Mouse (Mus musculus): ENCODE measurements around the gene Snx29. TPM values are rescaled to one million over a fixed set of nuclear protein-coding genes. Genes with fewer than 3 reads are reported as not detected.

The Snx29 gene
- polyA plus RNA-seq, 1 experiment, result 16.0 TPM

DNA sequence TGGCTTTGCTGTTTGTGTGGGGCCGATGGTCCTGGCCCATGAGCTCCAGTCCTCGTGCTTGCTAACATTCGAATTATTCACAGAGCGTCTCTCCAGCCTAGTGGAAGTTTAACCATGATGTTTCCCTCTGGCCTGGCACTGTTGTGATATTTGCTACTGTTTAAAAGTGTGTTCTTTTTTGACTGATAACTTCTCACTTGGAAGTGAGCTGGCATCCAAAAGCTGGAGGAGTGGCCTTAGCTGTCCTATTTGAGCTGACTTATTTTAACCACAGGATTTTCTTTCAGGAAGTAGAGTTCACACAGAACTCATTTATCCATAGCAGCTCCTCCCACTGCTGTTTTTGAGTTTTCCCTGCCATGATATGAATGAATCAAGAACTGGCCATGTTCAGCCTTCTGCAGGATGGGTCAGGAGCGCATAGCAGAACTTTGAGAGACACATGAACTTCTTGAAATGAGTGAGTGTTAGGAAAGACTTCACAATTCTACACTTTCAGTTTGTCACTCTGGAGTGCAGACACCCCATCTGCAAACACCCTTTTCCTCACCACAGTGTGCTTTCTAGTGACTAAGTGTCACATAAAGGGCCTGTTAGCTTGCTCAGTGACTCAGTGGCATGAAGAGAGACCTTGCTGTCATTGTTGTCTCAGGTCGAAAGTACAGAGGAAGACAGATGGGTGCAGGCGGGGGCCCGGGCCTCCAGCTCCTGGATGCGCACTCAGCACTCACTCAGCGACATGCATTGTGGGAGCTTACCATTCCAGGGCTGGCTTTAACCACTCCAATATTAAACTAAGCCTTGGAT lies 152.6 kb downstream of the Snx29 start:
- no peak for TF ChIP-seq POLR2A (IDR thresholded peaks at IDR 0.05; ENCODE audit: borderline replicate concordance, extremely low read depth, insufficient read depth, insufficient read length, poor library complexity, severe bottlenecking)
- no peak for TF ChIP-seq CTCF (IDR thresholded peaks at IDR 0.05; ENCODE audit: borderline replicate concordance, extremely low read depth, insufficient read depth, insufficient read length)
- DNase-seq (ENCODE audit: low read depth), result no peak

DNA sequence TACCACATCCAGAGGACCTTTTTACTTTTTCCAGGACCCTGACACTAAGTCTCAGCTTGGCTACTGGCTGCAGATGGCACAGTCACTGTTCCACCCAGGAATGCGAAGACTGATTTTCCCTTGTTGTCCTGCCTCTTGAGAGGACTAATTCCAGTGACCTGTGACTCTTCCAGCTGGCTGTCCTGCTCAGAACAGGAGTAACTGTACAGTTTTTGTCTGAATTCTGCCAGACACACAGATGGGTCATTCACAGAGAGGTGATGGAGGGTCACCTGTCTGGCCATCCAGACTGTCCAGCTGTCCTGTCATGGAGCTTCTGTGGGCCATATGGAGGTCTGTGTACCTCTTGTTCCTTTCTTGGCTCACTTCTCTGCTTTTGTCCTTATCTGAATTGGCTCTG lies 153.6 kb downstream of the Snx29 start:
- DNase-seq (ENCODE audit: low read depth), result no peak
- TF ChIP-seq CTCF (IDR thresholded peaks at IDR 0.05; ENCODE audit: borderline replicate concordance, extremely low read depth, insufficient read depth, insufficient read length), result no peak
- no peak for TF ChIP-seq POLR2A (IDR thresholded peaks at IDR 0.05; ENCODE audit: borderline replicate concordance, extremely low read depth, insufficient read depth, insufficient read length, poor library complexity, severe bottlenecking)

DNA sequence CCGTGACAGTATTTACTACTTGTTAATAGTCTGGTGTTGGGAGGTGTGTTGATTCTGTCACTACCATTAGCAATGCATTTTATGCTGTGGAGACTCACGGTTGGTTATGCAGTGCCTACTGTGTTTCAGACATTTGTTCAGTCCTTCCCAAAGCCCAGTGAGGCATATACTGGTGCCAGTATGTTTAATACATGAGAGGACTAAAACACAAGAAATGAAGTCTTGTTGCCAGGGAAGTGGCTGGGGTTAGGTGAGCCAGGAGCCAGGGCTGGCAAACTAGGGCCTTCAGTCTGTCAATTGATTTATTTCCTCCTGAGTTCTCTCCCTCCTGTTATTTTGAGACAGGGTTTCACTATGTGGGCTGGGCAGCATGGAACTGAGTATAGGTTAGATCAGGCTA lies 154.3 kb downstream of the Snx29 start:
- peak; percentile 19 for DNase-seq (ENCODE audit: low read depth)
- TF ChIP-seq CTCF (IDR thresholded peaks at IDR 0.05; ENCODE audit: borderline replicate concordance, extremely low read depth, insufficient read depth, insufficient read length), result no peak
- TF ChIP-seq POLR2A (IDR thresholded peaks at IDR 0.05; ENCODE audit: borderline replicate concordance, extremely low read depth, insufficient read depth, insufficient read length, poor library complexity, severe bottlenecking), result no peak

DNA sequence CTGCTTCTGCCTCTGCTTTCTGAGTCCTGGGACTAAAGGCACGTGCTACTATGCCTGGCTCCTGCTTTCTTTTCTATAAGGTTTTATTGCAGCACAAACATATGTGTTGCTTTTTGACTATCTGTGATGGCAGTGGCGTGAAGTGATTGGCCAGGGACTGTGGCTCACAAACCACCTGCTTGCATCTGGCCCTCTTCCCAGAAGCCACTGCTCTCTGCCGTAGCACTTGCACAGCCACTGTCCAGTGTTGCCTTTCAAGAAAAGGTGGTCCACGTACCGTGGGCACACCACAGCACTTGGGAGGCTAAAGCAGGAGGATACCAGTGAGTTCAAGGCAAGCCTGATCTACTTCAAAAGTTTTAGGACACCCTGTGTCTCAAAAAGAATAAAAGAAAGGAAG lies 154.9 kb downstream of the Snx29 start:
- TF ChIP-seq CTCF (IDR thresholded peaks at IDR 0.05; ENCODE audit: borderline replicate concordance, extremely low read depth, insufficient read depth, insufficient read length) (no peak), POLR2A (IDR thresholded peaks at IDR 0.05; ENCODE audit: borderline replicate concordance, extremely low read depth, insufficient read depth, insufficient read length, poor library complexity, severe bottlenecking) (no peak)
- DNase-seq (ENCODE audit: low read depth), result no peak

DNA sequence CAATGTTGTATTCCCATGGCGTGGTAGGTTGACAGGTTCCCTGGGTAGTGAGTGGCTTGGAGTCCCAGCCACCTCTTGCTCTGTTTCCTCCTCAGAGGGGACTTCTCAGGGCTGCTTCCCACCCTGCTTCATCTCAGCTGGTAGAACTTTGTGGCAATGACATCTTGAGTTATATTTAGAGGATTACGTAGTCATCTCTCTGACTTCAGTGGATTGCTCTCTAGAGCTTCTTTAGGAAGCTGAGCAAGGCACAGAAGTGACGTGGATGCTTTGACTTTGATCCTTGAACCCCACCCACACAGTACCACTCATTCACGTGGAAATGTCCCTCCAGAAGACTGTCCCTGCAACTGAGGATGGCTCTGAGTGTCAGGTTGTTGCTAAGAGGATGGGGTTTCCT lies 156.9 kb downstream of the Snx29 start:
- TF ChIP-seq POLR2A (IDR thresholded peaks at IDR 0.05; ENCODE audit: borderline replicate concordance, extremely low read depth, insufficient read depth, insufficient read length, poor library complexity, severe bottlenecking) (no peak), CTCF (IDR thresholded peaks at IDR 0.05; ENCODE audit: borderline replicate concordance, extremely low read depth, insufficient read depth, insufficient read length) (no peak)
- DNase-seq (ENCODE audit: low read depth), result no peak

DNA sequence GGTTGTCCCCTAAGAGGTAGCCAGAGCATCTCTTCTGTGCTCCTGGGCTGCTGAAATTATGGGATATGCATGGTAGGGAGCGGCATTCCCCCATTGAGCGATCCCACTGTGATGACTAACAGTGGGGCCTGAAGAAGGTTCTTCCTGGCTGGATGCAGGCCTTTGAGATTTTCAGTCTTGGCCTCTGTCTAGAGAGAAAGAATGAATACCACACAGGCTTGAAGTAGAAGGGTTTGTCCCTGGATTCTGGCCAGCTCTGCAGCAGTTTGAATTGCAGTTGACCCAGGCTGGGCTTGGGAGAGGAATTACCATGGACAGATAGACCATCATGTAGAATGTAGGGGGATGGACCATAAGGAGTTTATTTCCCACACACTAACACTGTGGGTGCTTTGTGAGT lies 159.5 kb downstream of the Snx29 start:
- DNase-seq (ENCODE audit: low read depth), result no peak
- TF ChIP-seq POLR2A (IDR thresholded peaks at IDR 0.05; ENCODE audit: borderline replicate concordance, extremely low read depth, insufficient read depth, insufficient read length, poor library complexity, severe bottlenecking), result no peak
- no peak for TF ChIP-seq CTCF (IDR thresholded peaks at IDR 0.05; ENCODE audit: borderline replicate concordance, extremely low read depth, insufficient read depth, insufficient read length)

DNA sequence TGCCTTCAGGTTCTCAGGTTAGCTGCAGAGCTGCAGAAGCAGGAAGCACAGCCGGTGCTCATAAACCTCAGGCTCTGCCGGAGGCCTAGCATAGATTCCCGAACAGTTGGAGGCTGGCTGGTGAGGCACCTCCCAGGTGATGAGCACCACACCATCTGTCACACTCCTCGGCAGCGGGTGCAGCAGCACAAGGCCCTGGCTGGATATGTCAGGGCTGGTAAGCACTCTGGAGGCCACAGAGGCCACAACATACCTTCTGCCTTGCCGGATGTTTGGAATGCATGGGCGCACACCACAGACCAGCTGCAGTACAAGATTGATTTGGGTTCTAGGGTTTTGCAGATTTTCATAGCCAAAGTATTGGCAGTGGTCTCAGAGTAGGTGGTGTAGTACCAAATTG lies 172.2 kb downstream of the Snx29 start:
- TF ChIP-seq POLR2A (IDR thresholded peaks at IDR 0.05; ENCODE audit: borderline replicate concordance, extremely low read depth, insufficient read depth, insufficient read length, poor library complexity, severe bottlenecking), result no peak
- TF ChIP-seq CTCF (IDR thresholded peaks at IDR 0.05; ENCODE audit: borderline replicate concordance, extremely low read depth, insufficient read depth, insufficient read length), result no peak
- DNase-seq (ENCODE audit: low read depth), result no peak

DNA sequence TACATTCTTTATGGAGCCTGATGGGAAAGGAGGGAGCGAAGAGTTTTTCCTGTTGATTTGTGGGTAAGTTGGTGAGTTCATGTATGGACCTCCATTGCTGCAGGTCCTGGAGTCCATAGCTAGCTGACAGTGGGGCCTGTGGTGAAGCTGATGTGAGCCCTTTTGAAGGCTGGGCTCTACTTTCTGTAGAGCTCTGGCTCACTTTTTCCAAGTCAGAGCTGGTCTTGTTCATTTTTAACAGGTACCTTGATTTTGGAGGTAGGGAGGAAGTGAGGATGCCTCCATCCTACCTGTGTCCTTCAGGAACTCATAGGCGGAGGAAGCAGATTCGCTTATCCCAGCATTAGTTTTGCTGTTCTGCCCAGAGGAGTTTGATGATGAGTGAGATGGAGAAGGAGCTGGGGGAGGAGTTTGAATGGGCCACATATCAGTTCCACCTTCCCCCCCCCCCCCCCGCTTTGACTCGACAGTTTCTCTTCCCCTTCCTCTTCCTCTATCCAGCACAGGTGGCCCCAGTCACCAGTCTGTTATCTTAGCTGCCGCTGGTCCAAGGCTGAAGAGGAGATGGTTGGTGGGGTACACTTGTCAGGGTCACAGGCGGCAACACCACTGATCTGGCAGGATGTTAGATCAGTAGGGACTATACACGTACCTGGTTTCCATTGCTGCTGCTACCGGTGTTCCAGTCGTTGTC lies 173.4 kb downstream of the Snx29 start:
- no peak for TF ChIP-seq CTCF (IDR thresholded peaks at IDR 0.05; ENCODE audit: borderline replicate concordance, extremely low read depth, insufficient read depth, insufficient read length)
- no peak for TF ChIP-seq POLR2A (IDR thresholded peaks at IDR 0.05; ENCODE audit: borderline replicate concordance, extremely low read depth, insufficient read depth, insufficient read length, poor library complexity, severe bottlenecking)
- no peak for DNase-seq (ENCODE audit: low read depth)

DNA sequence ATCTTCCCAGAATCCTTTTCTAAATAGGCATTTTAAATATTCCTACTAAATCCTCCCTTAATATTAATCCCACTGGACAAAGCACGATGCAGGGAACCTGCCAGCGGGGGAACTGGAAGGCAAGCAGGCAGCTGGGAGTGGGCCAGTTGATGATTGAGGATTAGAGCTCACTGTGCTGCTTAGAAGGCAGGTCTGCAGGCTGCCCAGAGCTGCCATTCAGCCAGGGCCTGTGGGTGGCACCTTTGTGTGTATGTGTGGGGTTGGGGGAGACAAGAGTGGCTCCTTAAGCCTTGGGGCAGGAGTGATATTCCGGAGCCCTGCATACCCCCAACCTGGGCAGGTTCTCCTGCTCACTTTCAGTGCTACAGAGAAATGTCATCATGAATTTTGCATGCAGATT lies 174.0 kb downstream of the Snx29 start:
- TF ChIP-seq CTCF (IDR thresholded peaks at IDR 0.05; ENCODE audit: borderline replicate concordance, extremely low read depth, insufficient read depth, insufficient read length) (no peak), POLR2A (IDR thresholded peaks at IDR 0.05; ENCODE audit: borderline replicate concordance, extremely low read depth, insufficient read depth, insufficient read length, poor library complexity, severe bottlenecking) (no peak)
- DNase-seq (ENCODE audit: low read depth), result peak; percentile 65

DNA sequence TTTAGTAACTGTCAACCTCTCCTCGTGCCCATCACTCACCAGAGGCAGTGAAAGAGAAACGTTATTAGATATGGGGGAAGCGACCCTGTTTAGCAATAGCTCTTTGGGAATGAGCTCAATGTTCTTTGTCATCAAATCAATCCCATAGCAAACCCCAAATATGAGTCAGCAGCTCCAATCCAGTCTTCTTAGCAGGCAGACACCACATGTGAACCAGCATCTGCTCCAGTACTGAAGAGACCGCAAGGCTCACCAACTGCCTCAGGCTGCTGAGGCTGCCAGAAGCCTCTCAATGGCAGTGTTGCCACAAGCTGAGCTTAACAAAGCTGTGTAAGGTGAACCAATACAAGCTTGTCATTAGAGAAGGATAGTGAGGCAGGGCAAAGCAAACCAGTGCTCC lies 177.4 kb downstream of the Snx29 start:
- TF ChIP-seq POLR2A (IDR thresholded peaks at IDR 0.05; ENCODE audit: borderline replicate concordance, extremely low read depth, insufficient read depth, insufficient read length, poor library complexity, severe bottlenecking) (no peak), CTCF (IDR thresholded peaks at IDR 0.05; ENCODE audit: borderline replicate concordance, extremely low read depth, insufficient read depth, insufficient read length) (no peak)
- DNase-seq (ENCODE audit: low read depth), result no peak

DNA sequence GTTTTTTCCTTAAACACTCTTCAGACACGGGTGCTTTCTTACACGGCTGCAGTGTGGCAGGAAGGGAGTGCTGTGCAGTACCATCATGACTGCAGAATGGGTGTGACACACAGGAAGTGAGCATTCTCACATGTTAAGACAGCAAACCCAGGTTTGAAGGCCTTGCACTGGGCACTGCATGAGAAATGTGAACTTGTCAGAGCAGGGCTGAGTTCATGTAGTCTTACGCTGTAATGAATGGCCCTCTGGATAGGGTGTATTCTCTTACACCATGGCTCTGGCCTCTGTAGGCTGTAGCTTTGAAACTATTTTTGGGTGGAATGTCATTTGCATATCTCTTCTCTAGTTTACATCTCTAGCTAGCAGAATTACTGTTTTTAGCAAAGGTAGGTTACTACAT lies 178.4 kb downstream of the Snx29 start:
- TF ChIP-seq CTCF (IDR thresholded peaks at IDR 0.05; ENCODE audit: borderline replicate concordance, extremely low read depth, insufficient read depth, insufficient read length), result no peak
- TF ChIP-seq POLR2A (IDR thresholded peaks at IDR 0.05; ENCODE audit: borderline replicate concordance, extremely low read depth, insufficient read depth, insufficient read length, poor library complexity, severe bottlenecking), result no peak
- DNase-seq (ENCODE audit: low read depth), result no peak

DNA sequence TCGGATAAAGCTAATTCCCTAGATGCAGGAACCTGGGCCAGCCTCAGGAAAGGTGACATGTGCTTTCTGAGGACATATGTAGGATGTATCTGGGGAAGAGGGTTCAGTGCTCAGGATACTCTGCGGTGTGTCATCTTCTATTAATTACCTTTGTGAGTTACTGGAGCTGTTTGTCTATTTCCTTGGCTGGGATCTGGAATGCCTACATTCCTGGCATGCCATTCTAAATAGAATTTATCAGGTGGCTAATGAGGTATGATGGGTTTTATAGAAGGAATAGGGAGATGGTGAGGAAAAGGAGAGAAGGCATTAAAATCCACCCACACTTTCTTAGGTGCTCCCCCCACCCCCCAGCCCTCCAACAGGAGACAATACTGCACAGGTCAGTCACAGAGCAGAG lies 178.9 kb downstream of the Snx29 start:
- DNase-seq (ENCODE audit: low read depth), result no peak
- TF ChIP-seq CTCF (IDR thresholded peaks at IDR 0.05; ENCODE audit: borderline replicate concordance, extremely low read depth, insufficient read depth, insufficient read length), result no peak
- TF ChIP-seq POLR2A (IDR thresholded peaks at IDR 0.05; ENCODE audit: borderline replicate concordance, extremely low read depth, insufficient read depth, insufficient read length, poor library complexity, severe bottlenecking), result no peak
